Mouse (Mus musculus) granulocyte monocyte progenitor cell, adult 5-6 weeks (primary cell): ENCODE measurements around the gene Vinac1. TPM values are rescaled to one million over a fixed set of nuclear protein-coding genes. Genes with fewer than 3 reads are reported as not detected.

ENCODE experiments used
- ATAC-seq: replicated peaks from 2 replicates; pipeline ENCODE4 v1.8.0; 2016; ENCODE audit warnings: mild to moderate bottlenecking, moderate TSS enrichment, inconsistent platforms; ENCODE audit not compliant: poor library complexity, severe bottlenecking
- total RNA-seq, 2 experiments: library from RNA; stranded (forward) in 1 of 2; stranded (reverse) in 1 of 2; fragments of 200-712, 200-1000 nt in 1 of 2; fragments of >200 nt in 1 of 2; fragmentation: Nextera tagmentation in 1 of 2; gene quantifications; 2 replicates each; pipeline ENCODE4 v1.2.3; 2014 to 2017

The Vinac1 gene
- total RNA-seq (2014; fragmentation: Nextera tagmentation): not detected in 2 replicates
- not detected in 2 replicates for total RNA-seq (2017)

DNA sequence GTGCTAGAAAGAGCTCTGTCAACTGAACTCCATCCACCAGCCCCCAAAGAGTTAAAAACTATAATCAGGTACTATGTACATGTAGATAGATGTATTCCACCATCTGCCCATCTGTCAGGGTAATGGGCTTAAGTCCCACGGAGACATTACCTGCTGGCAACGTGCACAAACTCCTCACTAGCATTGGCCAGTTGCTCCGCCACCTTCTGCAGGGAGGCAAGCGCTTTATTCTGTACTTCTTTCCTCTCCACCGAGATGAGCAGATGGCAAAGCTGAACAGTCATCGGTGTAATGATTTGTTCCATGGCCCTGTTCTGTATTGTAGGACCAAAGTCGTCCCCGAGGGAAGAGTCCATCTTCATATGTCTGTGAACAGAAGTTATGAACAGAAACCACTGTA, at the start of gene Vinac1:
Gene Vinac1, minus strand, starts transcription at position 362 of the 400 bp plus-strand sequence.
- no peak for ATAC-seq

DNA sequence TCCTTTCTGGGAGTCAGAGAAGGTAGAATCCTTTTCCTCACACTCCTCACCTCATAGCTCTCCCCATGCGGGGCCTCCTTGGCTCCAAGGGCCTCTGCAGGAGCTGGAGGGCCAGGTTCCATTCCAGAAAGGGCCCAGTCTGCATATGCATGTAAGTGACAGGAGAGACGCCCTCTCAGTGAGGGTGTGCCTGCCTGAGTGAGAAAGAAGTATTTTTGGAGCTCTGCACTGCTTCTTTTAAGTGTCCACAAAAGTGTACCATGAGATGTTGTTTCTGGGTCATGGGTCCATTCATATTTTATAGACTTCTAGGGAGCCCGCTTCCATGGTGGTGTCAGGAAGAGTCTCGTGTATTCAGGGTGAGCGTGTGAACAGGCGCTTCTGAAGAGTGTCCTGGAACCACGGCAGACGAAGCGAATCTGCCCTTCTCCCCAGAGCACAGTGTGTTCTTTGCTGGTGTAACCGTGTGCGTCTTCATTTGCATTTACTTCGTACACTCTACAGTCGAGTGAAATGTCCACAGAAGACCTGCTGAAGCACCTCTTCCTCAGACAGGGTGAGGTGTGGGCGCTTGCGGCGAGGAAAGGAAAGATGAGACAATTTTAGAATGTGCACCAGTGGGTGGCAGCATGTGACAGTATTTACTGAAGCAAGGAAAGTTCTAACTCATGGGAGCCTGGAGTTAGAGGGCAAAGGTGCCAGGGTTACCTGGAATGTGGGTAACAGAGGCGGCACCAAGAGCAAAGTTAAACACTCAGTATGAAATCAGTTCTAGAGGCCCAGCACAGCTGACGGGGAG, 46.2 kb upstream of the Vinac1 start:
- no peak for ATAC-seq

DNA sequence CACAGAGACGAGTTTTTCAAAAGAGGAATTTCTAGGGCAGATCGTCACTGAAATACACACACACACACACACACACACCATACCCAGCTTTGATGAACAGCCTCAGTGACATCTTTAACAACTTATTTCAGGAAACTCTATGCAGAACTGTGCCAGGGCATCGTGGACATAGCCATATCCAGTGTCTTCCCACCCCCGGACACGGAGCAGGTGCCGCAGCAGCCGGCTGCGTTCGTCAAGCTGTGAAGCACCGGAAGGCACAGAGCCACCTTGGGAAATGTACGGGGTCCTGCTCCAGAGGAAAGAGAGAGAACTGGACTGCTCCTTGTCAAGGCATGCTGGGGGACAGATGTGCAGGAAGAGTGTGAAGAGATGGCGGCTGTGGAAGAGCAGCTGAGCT, 44.8 kb upstream of the Vinac1 start:
- ATAC-seq: no peak

DNA sequence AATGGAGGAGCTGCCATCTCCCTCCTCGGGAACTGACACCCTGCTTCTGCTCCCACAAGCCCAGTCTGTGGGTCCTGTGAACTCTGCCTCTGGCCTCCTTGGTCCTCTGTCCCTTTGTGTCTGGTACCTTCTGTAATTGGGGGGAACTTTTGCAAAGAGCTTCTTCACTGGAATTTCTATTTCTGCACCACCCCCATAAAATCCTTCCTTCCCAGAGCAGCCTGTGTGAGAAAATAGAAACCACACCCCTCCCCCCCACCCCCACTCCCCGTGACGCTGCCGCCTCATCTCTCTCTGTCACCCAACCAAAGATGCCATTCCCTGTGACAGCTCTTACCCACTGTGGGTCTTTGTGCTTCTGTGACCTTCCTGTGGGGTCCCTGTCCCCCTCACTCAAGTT, 42.4 kb upstream of the Vinac1 start:
- ATAC-seq: no peak

DNA sequence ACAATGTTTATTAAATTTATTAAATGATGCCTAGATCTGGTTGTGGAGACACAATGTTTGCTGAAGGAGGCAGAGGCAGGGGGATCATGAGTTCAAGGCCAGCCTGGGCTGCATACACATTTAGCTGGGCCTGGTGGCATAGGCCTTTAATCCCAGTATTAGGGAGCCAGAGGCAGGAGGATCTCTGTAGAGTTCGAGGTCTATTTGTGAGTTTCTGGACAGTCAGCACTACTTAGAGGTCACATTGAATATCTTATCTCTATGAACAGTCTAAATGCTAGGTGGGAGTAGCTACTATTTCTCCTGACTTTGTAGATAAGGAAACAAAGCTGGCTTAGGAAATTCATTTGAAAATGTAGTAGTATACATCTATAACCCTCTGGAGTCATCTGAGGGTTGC, 39.5 kb upstream of the Vinac1 start:
- ATAC-seq: no peak

DNA sequence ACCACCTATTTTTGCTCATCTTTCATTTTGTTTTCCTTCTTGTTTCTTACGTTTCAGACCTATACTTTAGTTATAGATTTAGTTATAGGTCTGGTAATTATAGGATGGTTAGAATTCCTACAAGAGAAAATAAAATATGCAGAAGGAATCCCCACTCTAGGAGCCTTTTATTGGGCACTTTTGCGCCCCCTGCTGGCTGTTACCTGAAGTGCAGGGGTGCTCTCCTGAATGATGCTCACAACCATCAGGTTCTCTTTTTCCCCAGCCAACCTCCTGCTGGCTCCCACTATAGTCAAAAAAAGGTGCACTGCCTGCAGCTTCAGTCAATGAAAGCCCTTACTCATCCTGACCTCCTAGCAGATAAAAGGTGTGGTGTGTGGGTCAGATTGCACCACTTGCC, 37.0 kb upstream of the Vinac1 start:
- 0 out of 2 replicates have a peak, but pooled peaks have one; percentile 35 for ATAC-seq

DNA sequence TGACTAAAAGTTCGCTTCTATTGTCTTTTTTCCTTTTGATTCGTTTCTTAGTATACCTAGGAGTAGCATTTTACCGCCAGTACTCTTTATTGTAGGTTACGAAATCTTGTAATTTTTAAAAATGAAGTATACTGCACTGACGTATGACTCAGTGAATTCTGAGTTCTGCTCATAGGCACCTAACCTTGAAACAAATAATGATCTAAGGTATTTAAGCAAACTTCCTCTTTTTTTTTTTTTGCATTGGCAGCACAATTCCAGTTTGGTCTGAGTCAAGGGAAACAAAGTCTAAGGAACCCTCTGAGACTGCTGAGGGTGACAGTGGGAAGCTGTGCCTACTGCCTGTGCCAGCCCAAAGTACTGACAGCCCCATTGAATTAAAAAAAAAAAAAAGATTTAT, 35.5 kb upstream of the Vinac1 start:
- ATAC-seq: 0 out of 2 replicates have a peak, but pooled peaks have one; percentile 14

DNA sequence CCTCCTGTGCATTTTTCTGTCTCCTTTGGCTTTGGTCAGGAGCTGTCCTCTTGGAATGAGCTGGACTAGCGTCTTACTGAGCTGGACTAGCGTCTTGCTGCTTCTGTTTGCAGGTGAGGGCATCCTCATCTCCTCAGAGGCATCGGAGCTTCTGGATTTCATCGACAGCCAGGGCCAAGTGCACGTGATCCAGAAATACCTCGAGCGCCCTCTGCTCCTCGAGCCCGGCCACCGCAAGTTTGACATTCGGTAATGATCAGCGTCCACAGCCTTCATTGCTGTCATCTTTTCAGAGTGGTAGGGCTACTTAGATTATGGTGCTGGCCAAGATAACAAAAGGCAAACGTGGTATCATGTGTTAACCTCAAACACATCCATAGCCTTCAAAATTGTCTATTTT, 33.1 kb upstream of the Vinac1 start:
- ATAC-seq: no peak

DNA sequence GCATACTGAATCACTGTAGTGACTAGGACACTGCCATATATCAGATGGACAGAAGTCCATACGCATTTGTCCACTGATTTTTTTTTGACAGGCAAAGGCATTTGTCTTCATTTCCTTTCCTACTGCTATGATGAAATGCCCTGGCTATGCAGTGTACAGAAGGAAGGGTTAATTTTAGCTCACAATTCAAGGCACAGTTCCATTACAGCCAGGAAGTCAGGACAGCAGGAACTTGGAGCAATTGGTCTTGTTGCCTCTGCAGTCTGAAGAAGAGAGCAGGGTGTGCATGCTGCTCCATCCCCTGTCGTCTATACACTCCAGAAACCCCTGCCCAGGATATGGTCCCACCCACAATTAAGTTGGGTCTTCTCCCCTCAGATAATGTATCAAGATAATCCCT, 31.2 kb upstream of the Vinac1 start:
- no peak for ATAC-seq

DNA sequence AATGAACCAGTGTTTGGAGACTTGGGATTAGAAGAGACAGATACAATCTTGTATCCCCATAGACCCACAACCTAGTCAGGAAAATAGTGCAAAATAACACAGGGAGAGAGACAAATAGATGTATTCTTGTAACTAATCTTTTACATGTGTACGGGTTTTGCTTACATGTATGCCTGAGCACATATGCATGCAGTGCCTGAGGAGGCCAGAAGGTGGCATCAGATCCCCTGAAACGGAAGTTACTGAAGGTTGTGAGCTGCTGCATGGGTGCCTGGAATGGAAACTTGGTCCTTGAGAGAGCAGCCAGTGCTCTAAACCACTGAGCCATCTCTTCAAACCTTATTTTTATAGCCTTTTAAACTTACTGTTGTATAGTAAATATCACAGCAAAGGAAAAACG, 30.3 kb upstream of the Vinac1 start:
- ATAC-seq: peak; percentile 50; the same call in 1 of the 2 replicates

DNA sequence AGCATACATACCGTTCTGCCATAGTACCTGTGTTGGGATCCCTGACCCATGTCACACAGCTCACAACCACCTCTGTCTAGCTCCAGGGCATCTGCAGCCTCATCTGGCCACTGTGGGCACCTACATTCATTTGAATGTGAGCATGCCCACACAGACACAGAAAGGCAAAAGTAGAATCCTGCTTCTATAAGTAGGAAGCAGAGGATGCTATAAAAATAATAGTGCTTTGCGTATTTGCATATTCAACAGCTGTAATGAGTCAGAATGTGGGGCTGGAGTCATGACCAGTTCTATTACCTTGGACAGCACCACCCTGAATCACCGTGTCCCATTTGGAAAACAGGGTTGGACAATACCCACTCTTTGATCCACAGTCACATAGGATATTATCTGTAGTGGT, 22.3 kb upstream of the Vinac1 start:
- ATAC-seq: no peak

DNA sequence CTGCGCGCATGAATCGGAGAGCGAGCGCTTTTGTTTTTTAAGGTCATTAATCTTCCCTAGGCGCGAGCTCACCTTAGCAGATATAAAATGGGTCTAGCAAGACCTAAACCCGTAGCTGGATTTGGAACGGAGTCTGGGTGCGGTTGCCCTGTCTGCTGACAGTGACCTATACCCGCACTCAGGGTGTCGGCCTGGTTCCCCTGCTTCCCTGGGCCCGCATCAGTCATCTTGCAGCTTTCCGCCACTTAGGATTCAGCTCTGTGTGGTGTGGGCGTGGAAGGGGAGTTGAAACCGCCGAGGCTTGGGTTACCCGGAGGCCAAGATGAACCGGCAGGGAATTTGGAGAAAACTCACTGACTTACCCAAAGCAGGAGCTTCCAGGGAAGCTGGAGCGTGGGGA, 18.4 kb upstream of the Vinac1 start:
- ATAC-seq: peak; percentile 85

DNA sequence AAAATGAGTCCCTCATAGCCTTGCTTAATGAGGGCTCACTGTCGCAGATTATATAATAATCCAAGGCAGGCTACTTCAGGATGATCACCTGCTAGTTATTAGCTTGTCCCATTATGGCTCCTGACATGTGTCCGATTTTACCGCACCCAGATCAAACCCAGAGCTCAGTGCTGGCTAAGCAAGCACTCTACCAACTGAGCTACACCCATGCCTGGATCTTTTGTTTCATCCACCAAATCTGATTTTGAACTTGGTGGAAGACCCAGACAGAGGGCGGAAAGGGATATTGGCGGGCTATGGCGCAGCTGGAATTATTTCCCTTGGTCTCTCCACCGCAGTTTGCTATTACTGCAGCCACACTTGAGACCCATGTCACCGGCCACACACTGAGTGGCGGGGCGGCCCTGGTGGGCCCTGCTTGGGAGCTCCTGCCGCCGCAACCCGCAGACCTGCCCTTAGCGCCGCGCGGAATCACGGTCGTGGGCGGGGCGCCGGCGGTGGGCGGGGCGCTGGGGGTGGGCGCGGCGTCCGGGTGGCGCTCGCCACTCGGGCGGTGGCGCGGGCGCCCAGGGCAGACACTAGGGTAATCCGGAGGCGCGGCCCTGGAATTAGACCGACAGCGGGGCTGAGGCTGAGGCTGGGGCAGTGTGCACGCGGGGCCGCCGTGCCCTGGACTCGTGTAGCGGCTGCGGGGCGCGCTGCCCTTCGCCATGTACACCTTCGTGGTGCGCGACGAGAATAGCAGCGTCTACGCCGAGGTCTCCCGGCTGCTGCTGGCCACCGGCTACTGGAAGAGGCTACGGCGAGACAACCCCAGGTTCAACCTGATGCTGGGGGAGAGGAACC, 17.7 kb upstream of the Vinac1 start, which contains the start of gene Ttl:
Gene Ttl, plus strand, starts transcription at position 506 of the 846 bp plus-strand sequence.
- peak; percentile 88 for ATAC-seq

DNA sequence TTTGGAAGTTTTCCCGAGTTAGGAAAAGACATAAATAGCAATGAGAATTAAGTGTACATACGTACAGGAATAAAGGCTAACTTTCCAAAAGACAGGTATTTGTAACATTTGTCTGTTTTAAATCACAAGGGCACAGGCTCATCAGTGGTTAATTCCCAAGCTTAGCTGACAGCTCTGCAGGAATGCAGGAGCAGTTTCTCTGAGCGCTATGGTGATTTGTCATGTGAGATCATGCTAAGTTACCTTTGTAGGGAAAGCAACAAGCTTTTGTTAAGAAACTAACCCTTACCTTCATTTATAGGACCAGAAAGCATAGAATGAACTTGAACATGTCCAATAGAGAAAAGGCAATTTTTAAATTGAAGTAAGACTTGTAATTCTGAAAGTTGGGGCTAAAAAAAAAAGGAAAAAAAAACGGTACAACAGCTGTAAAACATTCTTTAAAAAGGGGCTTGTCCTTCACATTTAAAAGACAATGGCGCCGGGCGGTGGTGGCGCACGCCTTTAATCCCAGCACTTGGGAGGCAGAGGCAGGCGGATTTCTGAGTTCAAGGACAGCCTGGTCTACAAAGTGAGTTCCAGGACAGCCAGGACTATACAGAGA, 13.6 kb upstream of the Vinac1 start:
- no peak for ATAC-seq

DNA sequence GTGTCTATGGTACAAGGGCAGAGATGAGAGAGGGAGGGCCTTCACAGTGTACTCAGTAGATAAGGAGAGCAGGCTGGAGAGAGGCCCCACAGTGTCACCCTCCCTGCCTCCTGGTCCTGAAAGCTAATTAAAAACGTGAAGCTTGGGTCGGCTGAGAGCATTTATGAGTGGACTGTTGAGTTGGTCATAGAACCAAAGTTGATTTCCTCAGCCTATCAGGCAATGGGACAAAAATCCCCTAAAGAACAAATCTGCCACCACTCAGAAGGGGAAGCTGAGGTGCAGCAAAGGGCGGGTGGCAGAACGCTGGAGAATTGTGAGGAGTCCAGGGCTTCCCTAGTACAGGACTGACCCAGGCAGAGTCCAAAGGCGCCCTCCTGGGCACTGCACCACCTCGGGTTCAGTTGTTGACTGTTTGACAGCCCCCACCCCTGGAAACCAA, 10.0 kb upstream of the Vinac1 start:
- ATAC-seq: no peak

DNA sequence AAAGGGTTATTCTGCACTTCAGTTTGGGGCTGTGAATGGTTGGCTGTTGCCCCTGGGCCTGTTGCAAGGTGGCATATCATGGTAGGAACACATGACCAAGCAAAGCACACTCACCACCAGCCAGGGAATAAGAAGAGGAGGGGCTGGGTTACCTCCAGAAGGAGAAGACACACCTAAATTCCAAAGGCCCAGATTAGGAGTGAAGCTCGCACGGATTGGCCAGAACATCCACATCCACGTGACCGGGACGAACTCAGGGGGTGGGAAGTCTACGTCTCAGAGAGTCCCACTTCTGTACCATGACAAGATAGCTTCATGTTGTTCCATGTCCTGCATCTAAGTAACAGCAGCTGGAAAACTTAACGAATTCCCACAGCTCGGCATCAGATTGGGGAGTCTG, 9.3 kb upstream of the Vinac1 start:
- ATAC-seq: no peak

DNA sequence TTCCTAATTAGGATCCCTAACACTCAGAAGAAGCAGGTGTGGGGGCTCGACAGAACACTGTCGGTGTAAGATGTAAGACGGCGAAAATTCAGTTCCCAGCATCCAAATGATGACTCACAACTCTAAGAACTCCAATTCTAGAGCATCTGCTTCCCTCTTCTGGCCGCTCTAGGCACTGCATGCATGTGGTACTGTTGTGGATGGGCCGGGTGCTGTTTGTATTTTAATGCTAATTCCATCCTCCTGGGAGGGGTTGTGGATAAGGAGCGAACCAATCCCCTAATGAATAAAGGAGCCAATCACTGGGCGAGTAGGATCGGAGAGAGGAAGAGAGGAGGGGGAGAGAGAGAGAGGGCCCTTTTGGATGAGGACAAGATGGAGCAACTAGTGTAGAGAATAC, 8.6 kb upstream of the Vinac1 start:
- ATAC-seq: peak; percentile 48

DNA sequence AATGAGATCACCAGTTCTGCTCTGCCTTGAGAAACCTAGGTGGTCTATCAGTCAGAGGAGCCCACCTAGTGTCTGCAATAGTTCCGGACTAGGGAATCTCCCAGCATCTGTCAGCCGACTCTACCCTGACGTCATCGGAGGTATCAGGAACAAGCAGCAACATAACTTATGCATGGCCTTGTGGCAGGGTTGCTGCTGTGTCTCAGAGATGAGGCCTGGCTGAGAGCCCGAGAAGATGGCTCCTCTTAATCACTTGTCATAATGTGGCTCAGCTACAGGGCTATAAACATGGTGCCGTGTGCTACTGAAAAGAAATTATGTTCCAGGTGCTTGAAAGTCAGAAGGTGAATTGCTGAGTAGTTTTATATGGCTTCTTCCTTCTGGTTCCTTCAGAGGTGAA, 7.8 kb upstream of the Vinac1 start:
- ATAC-seq: no peak

DNA sequence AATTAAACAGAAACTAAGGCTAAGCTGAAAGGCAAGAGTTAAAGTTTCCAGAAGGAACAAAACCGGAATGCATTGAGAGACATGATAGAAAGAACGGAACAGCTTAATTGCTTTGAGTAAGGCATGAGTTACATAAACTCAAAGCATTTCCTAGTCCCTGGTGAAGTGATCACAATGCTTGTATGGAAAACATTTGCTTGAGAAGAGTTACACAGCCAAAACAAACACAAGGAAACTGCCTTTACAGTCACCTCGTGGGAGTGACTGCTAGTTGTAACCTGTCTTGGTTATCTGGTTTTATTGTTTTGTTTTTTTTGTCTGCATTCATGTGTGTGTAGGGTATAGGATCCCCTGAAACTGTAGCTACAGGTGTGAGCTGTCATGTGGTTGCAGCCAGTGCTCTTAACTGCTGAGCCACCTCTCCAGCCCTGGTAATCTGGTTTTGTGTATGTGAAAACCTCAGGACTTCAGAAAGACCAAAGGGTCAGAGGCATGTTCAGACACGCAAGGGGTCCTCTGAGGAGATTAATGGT, 4.5 kb upstream of the Vinac1 start:
- no peak for ATAC-seq

DNA sequence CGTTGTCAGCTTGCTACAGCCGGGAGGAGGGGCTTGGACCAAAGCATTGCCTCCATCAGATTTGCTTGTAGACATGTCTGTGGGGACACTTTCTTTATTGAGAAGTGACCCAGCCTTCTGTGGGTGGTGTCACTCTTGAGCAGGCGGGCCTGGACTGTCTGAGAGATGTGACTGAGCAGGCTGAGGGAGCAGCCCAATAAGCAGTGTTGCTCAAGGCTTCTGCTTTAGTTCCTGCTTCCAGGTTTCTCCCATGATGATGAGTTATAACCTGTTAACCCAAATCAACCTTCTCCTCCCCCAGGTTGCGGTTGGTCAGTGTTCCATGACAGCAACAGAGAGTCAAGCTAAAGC, 1.2 kb downstream of the Vinac1 start:
- ATAC-seq: no peak
